Mouse (Mus musculus) embryonic fibroblast, embryonic 13.5 days (primary cell): ENCODE results near the gene Lipn.

Experiments used
- CTCF ChIP-seq: IDR thresholded peaks from 2 replicates; pipeline ENCODE4 v1.5.1; 2011; ENCODE audit warnings: mild to moderate bottlenecking, control low read depth, low read length, moderate library complexity, borderline replicate concordance; ENCODE audit not compliant: insufficient read depth
- POLR2A ChIP-seq: IDR thresholded peaks from 2 replicates; pipeline ENCODE4 v1.6.1; 2011; ENCODE audit warnings: low read depth, mild to moderate bottlenecking, control low read depth, low read length, moderate library complexity

GRCm38 (mm10) chr19:34078130-34078529, 11.0 kb downstream of the Lipn start:
- no peak for TF ChIP-seq CTCF
- TF ChIP-seq POLR2A, result no peak
